Mouse (Mus musculus) bone marrow, adult 2 months (tissue): ENCODE data around the gene Pxn.

ENCODE experiments used
- CTCF ChIP-seq: fragments of 200-500 bp; IDR thresholded peaks from 2 replicates; pipeline ENCODE4 v1.5.1; 2011; ENCODE audit warnings: low read length, control low read depth; ENCODE audit not compliant: control insufficient read depth, insufficient read depth
- POLR2A ChIP-seq: fragments of 200-500 bp; IDR thresholded peaks from 2 replicates; pipeline ENCODE4 v1.6.1; 2011; ENCODE audit warnings: low read depth, mild to moderate bottlenecking, control low read depth, low read length, borderline replicate concordance; ENCODE audit not compliant: control insufficient read depth

DNA sequence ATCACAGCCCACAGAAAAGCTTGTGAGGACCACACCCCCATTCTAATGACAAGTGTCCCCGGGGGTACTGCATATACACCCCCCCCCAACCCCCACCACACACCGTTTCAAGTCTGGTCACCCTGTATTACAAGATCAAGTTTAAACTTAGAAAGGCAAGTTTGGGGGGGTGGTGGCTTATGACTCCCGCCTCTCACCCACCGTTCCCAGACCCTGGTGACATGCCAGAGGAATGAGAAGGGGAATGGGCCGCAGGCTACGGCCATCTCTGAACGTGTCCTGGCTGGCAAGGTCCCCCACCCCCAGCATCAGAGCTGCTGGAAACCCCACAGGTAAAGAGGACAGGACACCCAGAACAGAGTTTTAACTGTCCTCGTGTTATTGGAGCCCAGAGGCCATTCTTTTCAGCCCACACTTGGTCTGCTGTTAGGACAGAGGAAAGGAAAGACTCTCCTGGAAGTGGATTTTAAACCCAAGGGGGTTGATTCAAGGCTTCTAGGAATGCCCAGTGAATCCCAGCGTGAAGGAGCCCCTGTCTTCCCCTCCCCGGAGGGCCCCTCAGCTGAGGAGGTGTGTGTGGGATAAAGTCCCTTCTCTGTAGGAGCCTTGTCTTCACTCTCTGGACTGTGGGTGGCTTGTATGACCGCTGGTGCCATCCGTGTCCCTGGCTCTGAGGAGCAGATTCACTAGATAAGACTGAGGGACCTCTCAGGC is 948 bp downstream of the Pxn start:
- no peak for TF ChIP-seq CTCF
- TF ChIP-seq POLR2A, result no peak
